Mouse (Mus musculus) brain, embryonic 14.5 days (tissue): ENCODE results near the gene Opn1sw.
A peak's percentile ranks its signal among the peaks of the same experiment; 100 is the strongest.

Experiments used
- CTCF ChIP-seq: fragments of 200-500 bp; IDR thresholded peaks from 2 replicates; pipeline ENCODE4 v1.5.1; 2012; ENCODE audit warnings: inconsistent platforms, mild to moderate bottlenecking, moderate library complexity, borderline replicate concordance; ENCODE audit not compliant: insufficient read depth, insufficient read length; ENCODE audit errors: extremely low read depth
- POLR2A ChIP-seq: fragments of 200-500 bp; IDR thresholded peaks from 2 replicates; pipeline ENCODE4 v1.6.1; 2012; ENCODE audit warnings: mild to moderate bottlenecking, inconsistent platforms, borderline replicate concordance; ENCODE audit not compliant: poor library complexity, insufficient read depth, insufficient read length, severe bottlenecking; ENCODE audit errors: extremely low read depth

DNA sequence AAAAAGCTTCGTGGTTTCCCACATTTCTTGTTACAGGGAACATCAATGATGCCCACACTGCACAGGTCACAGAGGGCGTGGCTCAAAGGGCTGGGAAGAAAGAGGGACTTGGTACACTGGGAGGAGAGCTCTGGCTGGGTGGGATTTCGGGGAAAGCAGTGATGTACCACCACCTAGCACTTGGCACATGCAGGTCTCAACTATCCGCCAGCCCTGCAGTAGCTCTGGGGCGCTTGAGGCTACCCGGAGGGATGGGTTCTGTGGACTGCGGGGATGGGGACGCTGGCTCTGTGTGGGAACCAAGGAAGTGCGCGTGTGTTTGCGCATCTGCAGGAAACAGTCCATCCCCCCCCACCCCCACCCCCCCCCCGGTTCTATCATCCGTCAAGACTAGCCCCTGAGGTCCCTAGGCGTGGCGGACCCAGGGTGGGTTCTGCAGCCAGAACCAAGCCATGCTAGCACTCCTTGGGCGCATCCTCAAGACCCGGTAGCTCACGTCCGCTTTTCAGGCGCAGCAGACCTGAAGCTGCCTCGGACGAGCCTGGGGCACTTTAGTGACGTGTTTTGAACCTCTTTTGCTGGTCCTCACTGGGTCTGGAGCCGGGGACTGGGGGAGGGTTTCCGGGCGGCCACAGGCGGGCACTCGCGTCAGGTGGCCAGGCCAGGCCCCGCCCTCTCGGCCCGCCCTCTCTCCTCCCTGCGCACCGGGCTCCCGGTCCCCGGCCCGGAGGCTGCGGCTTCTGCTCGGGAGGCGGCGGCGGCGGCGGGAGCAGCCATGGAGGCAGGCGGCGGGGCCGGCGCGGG is 7.8 kb upstream of the Opn1sw start, which contains the start of gene Ccdc136:
- no peak for TF ChIP-seq CTCF
- peak; percentile 75 for TF ChIP-seq POLR2A
